Mouse (Mus musculus) cortical plate, adult 2 months (tissue): Measurements from ENCODE around the gene Cryzl1.

Experiments used
- CTCF ChIP-seq: fragments of 200-500 bp; IDR thresholded peaks from 2 replicates; pipeline ENCODE4 v1.5.1; 2011; ENCODE audit warnings: mild to moderate bottlenecking, control low read depth, low read length; ENCODE audit not compliant: insufficient read depth; ENCODE audit errors: extremely low read depth
- POLR2A ChIP-seq: fragments of 200-500 bp; IDR thresholded peaks from 2 replicates; pipeline ENCODE4 v1.6.1; 2011; ENCODE audit warnings: mild to moderate bottlenecking, low read length, control low read depth; ENCODE audit not compliant: insufficient read depth; ENCODE audit errors: extremely low read depth

DNA sequence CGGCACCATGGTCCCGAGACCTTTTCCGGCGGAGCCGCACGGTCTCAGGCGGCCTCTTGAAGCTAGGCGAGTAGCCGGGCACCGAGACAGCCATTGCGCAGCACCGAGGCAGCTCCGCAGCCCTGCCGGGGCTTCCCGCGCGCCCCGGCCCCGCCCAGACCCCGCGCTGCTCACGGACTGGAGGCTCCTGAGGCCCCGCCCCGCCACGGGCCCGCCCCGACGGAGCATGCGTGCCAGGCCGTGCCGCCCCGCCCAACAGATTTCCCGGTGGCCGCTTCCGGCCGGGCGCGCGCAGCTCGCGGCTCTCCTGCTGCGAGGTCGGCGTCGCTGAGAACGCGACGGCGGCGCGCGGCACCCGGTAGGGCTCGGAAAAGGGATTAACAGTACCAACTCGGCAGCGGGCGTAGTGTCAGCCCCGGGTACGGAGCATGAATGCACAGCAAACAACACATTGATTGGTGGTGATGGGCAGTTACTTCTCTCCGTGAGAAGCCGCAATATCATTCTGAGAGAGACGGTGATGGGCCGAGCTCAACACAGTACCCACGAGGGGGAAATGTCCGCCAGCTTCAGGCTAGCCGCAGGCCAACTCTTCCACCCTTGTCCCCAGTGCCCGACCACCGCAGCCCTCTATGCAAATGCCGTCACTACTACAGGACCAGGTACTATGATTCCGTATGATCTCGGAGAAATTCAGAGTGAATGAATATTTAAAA lies 40.0 kb downstream of the Cryzl1 start, which contains the start of gene Donson:
- TF ChIP-seq CTCF (no peak), POLR2A (peak; percentile 61; the same call in 1 of the 2 replicates)
